Mouse (Mus musculus) brain, embryonic 14.5 days (tissue): ENCODE data around the gene Gm5460.

Experiments
- CTCF ChIP-seq: fragments of 200-500 bp; IDR thresholded peaks from 2 replicates; pipeline ENCODE4 v1.5.1; 2012; ENCODE audit warnings: inconsistent platforms, mild to moderate bottlenecking, moderate library complexity, borderline replicate concordance; ENCODE audit not compliant: insufficient read depth, insufficient read length; ENCODE audit errors: extremely low read depth
- POLR2A ChIP-seq: fragments of 200-500 bp; IDR thresholded peaks from 2 replicates; pipeline ENCODE4 v1.6.1; 2012; ENCODE audit warnings: mild to moderate bottlenecking, inconsistent platforms, borderline replicate concordance; ENCODE audit not compliant: poor library complexity, insufficient read depth, insufficient read length, severe bottlenecking; ENCODE audit errors: extremely low read depth

- TF ChIP-seq POLR2A (no peak), CTCF (no peak)
Observed at GRCm38 (mm10) chr14:34000076-34000475, 16.5 kb upstream of the Gm5460 start.
